Mouse (Mus musculus) kidney, embryonic 16.5 days (tissue): Measurements from ENCODE around the gene Cd247. TPM values are rescaled to one million over a fixed set of nuclear protein-coding genes. Genes with fewer than 3 reads are reported as not detected.

Experiments used
- ATAC-seq: fragments of 200-750 bp; cut with Nextera tagmentation; 2 replicates; pipeline ENCODE4 v1.8.0; 2017; ENCODE audit warnings: moderate TSS enrichment; ENCODE audit not compliant: low FRiP score, low TSS enrichment
- H3K27ac ChIP-seq: fragments of 300-500 bp; sonication (generic); 2 replicates; pipeline ENCODE4 v1.5.1; 2014; ENCODE audit warnings: low read length
- H3K27me3 ChIP-seq: fragments of 300-500 bp; sonication (generic); 2 replicates; pipeline ENCODE4 v1.6.1; 2014; ENCODE audit warnings: low read length, control low read depth, mixed read lengths; ENCODE audit not compliant: insufficient read depth
- H3K36me3 ChIP-seq: fragments of 300-500 bp; sonication (generic); 2 replicates; pipeline ENCODE4 v1.6.1; 2014; ENCODE audit warnings: low read length, control low read depth, mixed read lengths; ENCODE audit not compliant: insufficient read depth
- H3K4me1 ChIP-seq: fragments of 300-500 bp; sonication (generic); 2 replicates; pipeline ENCODE4 v1.6.1; 2014; ENCODE audit warnings: low read length, control low read depth, mixed read lengths; ENCODE audit not compliant: insufficient read depth
- H3K4me2 ChIP-seq: fragments of 300-500 bp; sonication (generic); replicated peaks from 2 replicates; pipeline ENCODE4 v1.6.1; 2014; ENCODE audit warnings: low read depth, low read length
- H3K4me3 ChIP-seq: fragments of 300-500 bp; sonication (generic); 2 replicates; pipeline ENCODE4 v1.5.1; 2014; ENCODE audit warnings: mild to moderate bottlenecking, low read length
- H3K9ac ChIP-seq: fragments of 300-500 bp; sonication (generic); replicated peaks from 2 replicates; pipeline ENCODE4 v1.6.1; 2014; ENCODE audit warnings: low read length
- H3K9me3 ChIP-seq: fragments of 300-500 bp; sonication (generic); 2 replicates; pipeline ENCODE4 v1.6.1; 2016; ENCODE audit warnings: low read length, control low read depth
- WGBS: fragments of 180-500 bp; shearing (Covaris S2); extraction: QIAGEN DNeasy Blood & Tissue Kit; methylation state at CpG from one replicate; pipeline ENCODE4 v1.1.7; 2014; 5-methylcytosine and 5-hydroxymethylcytosine counted together
- polyA plus RNA-seq: library from polyadenylated mRNA; unstranded; fragments of >200 nt; fragmentation: Nextera tagmentation; extraction: Ambion mirVana; gene quantifications from 2 replicates; pipeline ENCODE4 v1.2.1, GENCODE M21; 2015

Cd247 gene
- polyA plus RNA-seq, 1 experiment from 2014 or later, result 0.91 TPM

DNA sequence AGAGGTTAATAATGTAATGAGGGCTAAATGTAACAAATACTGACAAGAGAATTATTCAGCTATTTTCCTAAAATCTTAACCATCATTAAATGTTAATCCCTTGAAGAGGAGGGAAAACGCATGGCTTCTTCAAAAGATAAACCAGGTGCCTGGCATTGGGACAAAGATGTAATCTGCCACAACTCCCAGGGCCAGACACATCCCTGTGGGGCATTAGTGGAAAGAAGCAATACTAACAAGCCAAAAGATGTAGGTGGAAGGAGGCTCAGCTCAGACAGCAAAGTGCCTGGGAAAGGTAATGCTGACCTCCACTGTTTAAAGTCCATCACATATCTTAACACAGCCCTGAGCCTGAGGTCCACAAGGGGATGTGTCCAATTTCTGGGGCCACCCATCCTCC, 134.0 kb downstream of the Cd247 start:
- Histone ChIP-seq H3K4me2 (no peak overlapping the region), H3K27me3 (no peaks in the 10 kb centered on the region), H3K9ac (no peak overlapping the region), H3K9me3 (0 out of 2 replicates have a peak, but pooled peaks cover 2% of the 10 kb centered on the region), H3K27ac (no peak overlapping the region), H3K4me3 (no peak overlapping the region), H3K4me1 (no peaks in the 10 kb centered on the region), H3K36me3 (no peaks in the 10 kb centered on the region)
- ATAC-seq, result no peak
- WGBS, result 86% methylated on average over 1 of the region's 1 CpGs

DNA sequence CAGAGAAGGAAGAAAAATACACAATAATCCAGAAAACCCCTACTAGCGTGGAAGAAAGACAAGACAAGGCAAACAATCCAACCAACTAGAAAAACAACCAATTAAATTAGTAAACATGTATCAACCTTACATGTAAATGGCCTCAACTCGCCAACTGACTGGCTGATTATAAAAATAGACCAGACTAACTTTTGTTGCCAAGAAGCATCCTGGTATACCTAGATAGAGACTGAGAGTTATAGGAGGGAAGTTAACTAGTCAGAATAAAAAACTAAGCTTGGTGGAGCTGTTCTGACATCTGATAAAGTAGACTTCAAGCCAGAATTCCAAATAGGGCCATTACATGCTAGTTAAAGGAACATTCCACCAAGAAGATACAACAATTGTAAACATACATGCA, 136.7 kb downstream of the Cd247 start:
- no peak for ATAC-seq
- no peak overlapping the region for H3K9ac ChIP-seq
- H3K4me3 ChIP-seq, result no peak overlapping the region
- no peak overlapping the region for H3K4me2 ChIP-seq
- 90% methylated on average over 2 of the region's 2 CpGs for WGBS
- no peaks in the 10 kb centered on the region for H3K4me1 ChIP-seq
- H3K36me3 ChIP-seq, result no peaks in the 10 kb centered on the region
- H3K9me3 ChIP-seq, result 0 out of 2 replicates have a peak, but pooled peaks cover 2% of the 10 kb centered on the region
- no peaks in the 10 kb centered on the region for H3K27me3 ChIP-seq
- no peak overlapping the region for H3K27ac ChIP-seq

Other genes starting within 250 kb of the Cd247 start
- gene Mpzl1, start 154.1 kb upstream of the Cd247 start, polyA plus RNA-seq, result 221 and 236 TPM in 2 replicates
- 54.9 and 61.4 TPM in 2 replicates for gene Rcsd1, start 78.9 kb upstream of the Cd247 start, polyA plus RNA-seq
- 62.2 and 63.5 TPM in 2 replicates for gene Creg1, start 24.9 kb upstream of the Cd247 start, polyA plus RNA-seq
- 14.0 and 20.6 TPM in 2 replicates for gene Pou2f1, start 214.0 kb downstream of the Cd247 start, polyA plus RNA-seq